Mouse (Mus musculus): ENCODE measurements at regions not wholly inside any gene's neighbourhood (a gene's known extent, or its start where the extent isn't known, plus 50 kb on each side); places are given as distances from the start of the nearest gene placed in this dataset.

GRCm38 (mm10) chr4:105509091-105509490, 280.6 kb upstream of the Gm12728 start:
- no peak for TF ChIP-seq CTCF (conservative IDR thresholded peaks at IDR 0.05; ENCODE audit: insufficient read depth, insufficient read length, low read depth, low read length)
- TF ChIP-seq POLR2A (IDR thresholded peaks at IDR 0.05; ENCODE audit: low read depth, low read length), result no peak
